Comparison of ENCODE assay signal across 9 mouse cellular contexts in the genomic region with DNA sequence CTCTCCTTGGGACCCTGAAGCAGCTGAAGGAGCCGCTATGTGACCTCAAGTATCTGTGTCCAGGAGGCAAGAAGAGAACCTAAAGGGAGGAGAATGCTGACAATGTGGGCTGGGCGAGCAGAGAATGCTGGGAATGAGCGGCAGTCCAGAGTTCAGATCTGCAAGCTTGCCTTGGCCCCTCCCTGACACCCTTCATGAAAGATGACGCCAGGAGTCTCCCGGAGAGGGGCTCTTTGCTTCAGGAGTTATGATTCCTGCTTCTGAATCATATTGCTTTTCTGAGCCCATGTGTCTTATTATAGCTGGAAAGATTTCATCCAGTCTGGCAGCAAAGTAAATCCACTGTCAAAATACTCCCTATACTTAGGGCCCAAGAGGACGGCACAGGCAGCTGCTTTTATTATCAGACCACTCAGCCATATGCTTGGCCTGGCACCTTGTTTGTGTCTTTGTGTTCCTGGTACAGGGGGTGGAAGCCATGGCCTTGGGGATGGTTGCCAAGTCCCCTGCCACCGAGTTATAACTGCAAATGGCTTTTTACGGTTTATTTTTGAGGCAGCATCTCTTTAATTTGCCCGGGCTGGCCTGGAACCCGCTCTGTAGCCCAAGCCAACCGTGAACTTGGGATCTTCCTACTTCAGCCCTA. TPM values are rescaled to one million over a fixed set of nuclear protein-coding genes. Genes with fewer than 3 reads are reported as not detected.
DNase-seq lines count a peak whose midpoint lies in the region; ATAC-seq and TF ChIP-seq lines count a peak whose summit lies in the region.
"Had no signal": no experiment of that assay in that cellular context is flagged by ENCODE, and none has a peak within 500 bp of the region (broad histone marks: within the 10 kb centered on the region; RNA-seq: fewer than 3 reads in every experiment).

No protein-coding gene starts in this region.

- H3K4me3 ChIP-seq in gastrocnemius, adult 2 months = no peak overlapping the region
- H3K4me3 ChIP-seq in lung, adult 2 months (replicated peaks; ENCODE audit: extremely low read depth, low read depth, low read length) = no peak overlapping the region
- H3K4me3 ChIP-seq in limb, embryonic 15.5 days = no peak overlapping the region
- H3K4me3 ChIP-seq in layer of hippocampus, adult 2 months = no peak overlapping the region

- peak overlapping the region; percentile 72 for H3K27ac ChIP-seq in gastrocnemius, adult 2 months
- H3K27ac ChIP-seq in limb, embryonic 15.5 days = peak overlapping the region; percentile 58; the same call in 1 of the 2 replicates
- H3K27ac ChIP-seq in layer of hippocampus, adult 2 months = no peak overlapping the region

- DNase-seq in gastrocnemius, adult 2 months = no peak
- DNase-seq in gastrocnemius, adult 8-10 months (ENCODE audit: low spot score in 2 of 2) = no peak
- DNase-seq in lung, postnatal 36 days = peak; percentile 40
- DNase-seq in lung, adult 2 months = no peak
- peak; percentile 31 to 52 for DNase-seq in heart, postnatal 10 days
- no peak for DNase-seq in layer of hippocampus, adult 2 months (ENCODE audit: low spot score in 2 of 2)
- no peak for DNase-seq in adrenal gland, postnatal 4 days (ENCODE audit: low spot score in 2 of 2)
- DNase-seq: adrenal gland, postnatal 14 days had no signal

- 60% methylated on average over 11 of the region's 11 CpGs for WGBS in lung, adult 2 months
- WGBS in limb, embryonic 15.5 days = 51% methylated on average over 11 of the region's 11 CpGs

- TF ChIP-seq POLR2A in lung, adult 2 months (IDR thresholded peaks at IDR 0.05; ENCODE audit: borderline replicate concordance, extremely low read depth, low read depth, low read length) = no peak

- no peak overlapping the region for H3K4me2 ChIP-seq in limb, embryonic 15.5 days

- intact Hi-C loops in gastrocnemius, adult 2 months (cut with DNase I) = no loop called here
- intact Hi-C loops in heart, postnatal 10 days (cut with DNase I) = no loop called here

- ATAC-seq in limb, embryonic 15.5 days (ENCODE audit: insufficient number of reproducible peaks, low FRiP score, low TSS enrichment, low read depth) = peak; percentile 75; the same call in 1 of the 2 replicates

- no peaks in the 10 kb centered on the region for H3K9me3 ChIP-seq in limb, embryonic 15.5 days

- no peaks in the 10 kb centered on the region for H3K4me1 ChIP-seq in lung, adult 2 months (ENCODE audit: control insufficient read depth, insufficient read depth, low read length)
- peaks cover 19% of the 10 kb centered on the region; the same call in 1 of the 2 replicates for H3K4me1 ChIP-seq in limb, embryonic 15.5 days

- H3K9ac ChIP-seq in limb, embryonic 15.5 days = no peak overlapping the region

- no peaks in the 10 kb centered on the region for H3K36me3 ChIP-seq in limb, embryonic 15.5 days

- no peaks in the 10 kb centered on the region for H3K27me3 ChIP-seq in limb, embryonic 15.5 days

- no peak for TF ChIP-seq CTCF in gastrocnemius, adult 2 months (IDR thresholded peaks at IDR 0.05)
- no peak for TF ChIP-seq CTCF in lung, adult 2 months (IDR thresholded peaks at IDR 0.05; ENCODE audit: insufficient read depth, low read length)
- no peak for TF ChIP-seq CTCF in layer of hippocampus, adult 2 months (conservative IDR thresholded peaks at IDR 0.05)

RNA-seq across cellular contexts. Expression of a gene that starts 25.8 kb away (rescaled TPM):
- total RNA-seq in gastrocnemius, adult 2 months (2021) = 10 to 100 TPM; 60.3 to 74.7 TPM
- 10 to 100 TPM; 60.8 to 77.6 (median 67.7) TPM for total RNA-seq in gastrocnemius, adult 8-10 months (2022)
- polyA plus RNA-seq in lung, adult 2 months (2012; rRNA removed) = 38.3 and 46.6 TPM in 2 replicates
- total RNA-seq in heart, postnatal 10 days (2021) = 100 to 1,000 TPM; 122 to 144 TPM
- 87.7 and 93.9 TPM in 2 replicates for polyA plus RNA-seq in limb, embryonic 15.5 days (2015; fragmentation: Nextera tagmentation; extraction: Ambion mirVana)
- 100 to 1,000 TPM; 182 to 198 TPM for total RNA-seq in layer of hippocampus, adult 2 months (2021)
- 100 to 1,000 TPM; 116 to 135 TPM for total RNA-seq in adrenal gland, postnatal 4 days (2021)

RNA-seq across cellular contexts. Expression of a gene that starts 31.1 kb away (rescaled TPM):
- total RNA-seq in gastrocnemius, adult 2 months (2021) = 10 to 100 TPM; 90.6 to 99.5 TPM
- 100 to 1,000 TPM in 3 of 4 experiments, 10 to 100 TPM in 1; 90.5 to 118 (median 104) TPM for total RNA-seq in gastrocnemius, adult 8-10 months (2022)
- 100.0 and 107 TPM in 2 replicates for polyA plus RNA-seq in lung, adult 2 months (2012; rRNA removed)
- total RNA-seq in heart, postnatal 10 days (2021) = 100 to 1,000 TPM; 106 to 116 TPM
- polyA plus RNA-seq in limb, embryonic 15.5 days (2015; fragmentation: Nextera tagmentation; extraction: Ambion mirVana) = 23.6 and 28.1 TPM in 2 replicates
- total RNA-seq in layer of hippocampus, adult 2 months (2021) = 10 to 100 TPM; 47.4 to 58.2 TPM
- total RNA-seq in adrenal gland, postnatal 4 days (2021) = 10 to 100 TPM; 67.4 to 71.0 TPM

Comparison
In these comparisons a context has a peak if more than half of its experiments do, and no peak if none do; other contexts are left out.
1. DNase-seq: peak in lung, postnatal 36 days (single experiment) and heart, postnatal 10 days (2 of 2); none in gastrocnemius, adult 2 months (single experiment), gastrocnemius, adult 8-10 months (0 of 2), lung, adult 2 months (single experiment), layer of hippocampus, adult 2 months (0 of 2) and adrenal gland, postnatal 4 days (0 of 2).